In the genomic region with DNA sequence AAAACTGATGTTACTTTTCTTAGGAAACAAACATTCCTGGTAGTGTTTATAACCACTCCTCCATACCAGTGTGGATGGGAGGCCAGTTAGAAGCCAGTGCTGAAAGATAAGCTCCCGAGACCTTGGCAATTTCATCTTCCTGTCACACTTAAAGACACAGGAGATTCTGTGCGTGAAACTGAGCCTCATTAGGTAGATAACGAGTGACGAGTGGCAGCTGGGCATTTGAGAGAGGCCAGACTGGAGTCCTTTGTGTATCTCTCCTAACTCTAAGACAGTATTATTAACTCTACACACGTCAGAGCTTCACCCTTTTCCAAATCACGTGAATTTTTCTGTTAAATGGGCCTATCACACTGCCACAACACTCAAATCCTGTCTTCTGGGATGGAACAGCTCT, we compare ENCODE assay signal across 26 mouse cellular contexts.
A peak's percentile ranks its signal among the peaks of the same experiment; 100 is the strongest.
DNase-seq lines count a peak whose midpoint lies in the region; ATAC-seq and TF ChIP-seq lines count a peak whose summit lies in the region.
"Had no signal": no experiment of that assay in that cellular context is flagged by ENCODE, and none has a peak within 500 bp of the region (broad histone marks: within the 10 kb centered on the region; RNA-seq: fewer than 3 reads in every experiment).

No protein-coding gene starts in this region.

- H3K9me3 ChIP-seq in heart, embryonic 13.5 days: no peaks in the 10 kb centered on the region
- no peaks in the 10 kb centered on the region for H3K9me3 ChIP-seq in midbrain, embryonic 11.5 days (ENCODE audit: control insufficient read depth, low read length)
- no peaks in the 10 kb centered on the region for H3K9me3 ChIP-seq in midbrain, embryonic 15.5 days
- no peaks in the 10 kb centered on the region for H3K9me3 ChIP-seq in lung, postnatal 0 days (ENCODE audit: low read length)
- H3K9me3 ChIP-seq: embryonic facial prominence, embryonic 12.5 days; forebrain, embryonic 12.5 days; heart, embryonic 15.5 days; liver, embryonic 13.5 days; megakaryocyte, embryonic 14.5 days had no signal

- H3K9ac ChIP-seq in heart, embryonic 13.5 days: no peak overlapping the region
- H3K9ac ChIP-seq in midbrain, embryonic 11.5 days (ENCODE audit: low read length): no peak overlapping the region
- no peak overlapping the region for H3K9ac ChIP-seq in midbrain, embryonic 15.5 days
- H3K9ac ChIP-seq in lung, postnatal 0 days (replicated peaks; ENCODE audit: low read depth): no peak overlapping the region
- H3K9ac ChIP-seq: embryonic facial prominence, embryonic 12.5 days; forebrain, embryonic 12.5 days; heart, embryonic 15.5 days; liver, embryonic 13.5 days had no signal

- TF ChIP-seq CTCF in brain, embryonic 14.5 days (IDR thresholded peaks at IDR 0.05; ENCODE audit: borderline replicate concordance, extremely low read depth, insufficient read depth, insufficient read length): no peak
- no peak for TF ChIP-seq CTCF in cerebellum, adult 2 months (IDR thresholded peaks at IDR 0.05; ENCODE audit: borderline replicate concordance, insufficient read depth, low read depth, low read length)
- no peak for TF ChIP-seq CTCF in lung, postnatal 0 days (IDR thresholded peaks at IDR 0.05)

- 0 out of 2 replicates have a peak overlapping the region, but pooled peaks have one; percentile 9 for H3K4me2 ChIP-seq in heart, embryonic 13.5 days
- no peak overlapping the region for H3K4me2 ChIP-seq in midbrain, embryonic 11.5 days
- no peak overlapping the region for H3K4me2 ChIP-seq in midbrain, embryonic 15.5 days
- no peak overlapping the region for H3K4me2 ChIP-seq in lung, postnatal 0 days (replicated peaks; ENCODE audit: low read depth, low read length)
- H3K4me2 ChIP-seq: embryonic facial prominence, embryonic 12.5 days; forebrain, embryonic 12.5 days; heart, embryonic 15.5 days; liver, embryonic 13.5 days had no signal

- DNase-seq in heart, adult 8-10 months (ENCODE audit: low spot score): no peak
- DNase-seq in midbrain, embryonic 11.5 days (ENCODE audit: low spot score, missing footprints): peak; percentile 41
- peak; percentile 67 for DNase-seq in brain, embryonic 14.5 days (ENCODE audit: low read depth)
- DNase-seq in embryo, embryonic 10.5 days (ENCODE audit: low spot score): peak; percentile 37
- DNase-seq in cerebellum, adult 2 months: no peak
- DNase-seq in lung, postnatal 0 days (ENCODE audit: low spot score): no peak
- DNase-seq: adrenal gland, postnatal 25 days; cerebellum, adult 18-20 months; cerebellum, postnatal 25 days; heart, postnatal 4 days; kidney, adult 18-20 months; kidney, postnatal 10 days; liver, embryonic 13.5 days; lung, adult 2 months; thymus, adult 2 months; thymus, postnatal 4 days had no signal

- TF ChIP-seq POLR2A in brain, embryonic 14.5 days (IDR thresholded peaks at IDR 0.05; ENCODE audit: borderline replicate concordance, extremely low read depth, insufficient read depth, insufficient read length, poor library complexity, severe bottlenecking): no peak
- no peak for TF ChIP-seq POLR2A in cerebellum, adult 2 months (IDR thresholded peaks at IDR 0.05; ENCODE audit: borderline replicate concordance, insufficient read depth, low read length)

- no peak for ATAC-seq in heart, embryonic 13.5 days (ENCODE audit: extremely low read depth, insufficient number of reproducible peaks, low FRiP score, low TSS enrichment)
- ATAC-seq in midbrain, embryonic 11.5 days (ENCODE audit: low FRiP score): no peak
- ATAC-seq in midbrain, embryonic 15.5 days (replicated peaks): no peak
- ATAC-seq in lung, postnatal 0 days: no peak
- ATAC-seq: inflammation-experienced regulatory T-cells, adult 6 months had no signal

- no peak for TF ChIP-seq EP300 in lung, postnatal 0 days (IDR thresholded peaks at IDR 0.05)

- peaks cover 8% of the 10 kb centered on the region for H3K4me1 ChIP-seq in heart, embryonic 13.5 days
- H3K4me1 ChIP-seq in midbrain, embryonic 11.5 days (ENCODE audit: control insufficient read depth, insufficient read depth, low read length): no peaks in the 10 kb centered on the region
- H3K4me1 ChIP-seq in midbrain, embryonic 15.5 days: no peaks in the 10 kb centered on the region
- H3K4me1 ChIP-seq in cerebellum, adult 2 months (ENCODE audit: control insufficient read depth, insufficient read depth, low read length): no peaks in the 10 kb centered on the region
- H3K4me1 ChIP-seq in lung, postnatal 0 days (ENCODE audit: insufficient read depth, low read depth, low read length): no peaks in the 10 kb centered on the region
- H3K4me1 ChIP-seq: embryonic facial prominence, embryonic 12.5 days; megakaryocyte, embryonic 14.5 days had no signal

- no peaks in the 10 kb centered on the region for H3K36me3 ChIP-seq in heart, embryonic 13.5 days
- H3K36me3 ChIP-seq in midbrain, embryonic 11.5 days (ENCODE audit: control insufficient read depth, insufficient read depth, low read length): no peaks in the 10 kb centered on the region
- no peaks in the 10 kb centered on the region for H3K36me3 ChIP-seq in midbrain, embryonic 15.5 days (replicated peaks)
- H3K36me3 ChIP-seq in lung, postnatal 0 days (ENCODE audit: insufficient read depth, low read length): no peaks in the 10 kb centered on the region
- H3K36me3 ChIP-seq: embryonic facial prominence, embryonic 12.5 days; forebrain, embryonic 12.5 days; heart, embryonic 15.5 days; liver, embryonic 13.5 days had no signal

- no peak overlapping the region for H3K4me3 ChIP-seq in heart, embryonic 13.5 days
- no peak overlapping the region for H3K4me3 ChIP-seq in midbrain, embryonic 11.5 days (ENCODE audit: low read depth, low read length)
- no peak overlapping the region for H3K4me3 ChIP-seq in midbrain, embryonic 15.5 days
- H3K4me3 ChIP-seq in cerebellum, adult 2 months (replicated peaks; ENCODE audit: insufficient read depth, low read depth, low read length): no peak overlapping the region
- H3K4me3 ChIP-seq in lung, postnatal 0 days (ENCODE audit: low read depth, low read length): no peak overlapping the region
- H3K4me3 ChIP-seq: embryonic facial prominence, embryonic 12.5 days; erythroblast, embryonic 14.5 days; forebrain, embryonic 12.5 days; heart, embryonic 15.5 days; left cerebral cortex, adult 2 months; liver, embryonic 13.5 days; megakaryocyte, embryonic 14.5 days had no signal

- WGBS in heart, embryonic 13.5 days: 9% methylated on average over 6 of the region's 6 CpGs
- 68% methylated on average over 6 of the region's 6 CpGs for WGBS in midbrain, embryonic 11.5 days
- WGBS in midbrain, embryonic 15.5 days: 36% methylated on average over 6 of the region's 6 CpGs
- WGBS in cerebellum, adult 2 months: 67% methylated on average over 6 of the region's 6 CpGs
- 31% methylated on average over 6 of the region's 6 CpGs for WGBS in lung, postnatal 0 days

- no peak overlapping the region for H3K27ac ChIP-seq in heart, embryonic 13.5 days (replicated peaks)
- no peak overlapping the region for H3K27ac ChIP-seq in midbrain, embryonic 11.5 days (ENCODE audit: low read depth, low read length)
- H3K27ac ChIP-seq in midbrain, embryonic 15.5 days: no peak overlapping the region
- H3K27ac ChIP-seq in cerebellum, adult 2 months (ENCODE audit: insufficient read depth, low read length): no peak overlapping the region
- no peak overlapping the region for H3K27ac ChIP-seq in lung, postnatal 0 days (ENCODE audit: low read length)
- H3K27ac ChIP-seq: embryonic facial prominence, embryonic 12.5 days; forebrain, embryonic 12.5 days; heart, embryonic 15.5 days; left cerebral cortex, adult 2 months; liver, embryonic 13.5 days; stomach, postnatal 0 days had no signal

- no peaks in the 10 kb centered on the region for H3K27me3 ChIP-seq in heart, embryonic 13.5 days (replicated peaks)
- no peaks in the 10 kb centered on the region for H3K27me3 ChIP-seq in midbrain, embryonic 11.5 days (ENCODE audit: control insufficient read depth, insufficient read depth, low read length)
- H3K27me3 ChIP-seq in midbrain, embryonic 15.5 days (replicated peaks): no peaks in the 10 kb centered on the region
- no peaks in the 10 kb centered on the region for H3K27me3 ChIP-seq in cerebellum, adult 2 months (ENCODE audit: control insufficient read depth, insufficient read depth, low read length)
- H3K27me3 ChIP-seq in lung, postnatal 0 days (replicated peaks; ENCODE audit: insufficient read depth, low read length): no peaks in the 10 kb centered on the region
- H3K27me3 ChIP-seq: embryonic facial prominence, embryonic 12.5 days; forebrain, embryonic 12.5 days; heart, embryonic 15.5 days; liver, embryonic 13.5 days; megakaryocyte, embryonic 14.5 days had no signal

Comparison
In these comparisons a context has a peak if more than half of its experiments do, and no peak if none do; other contexts are left out.
1. DNase-seq: peak in midbrain, embryonic 11.5 days (single experiment), brain, embryonic 14.5 days (single experiment) and embryo, embryonic 10.5 days (single experiment); none in heart, adult 8-10 months (single experiment), cerebellum, adult 2 months (0 of 2) and lung, postnatal 0 days (single experiment).